Mouse (Mus musculus): Measurements from ENCODE around the gene Cic.

DNA sequence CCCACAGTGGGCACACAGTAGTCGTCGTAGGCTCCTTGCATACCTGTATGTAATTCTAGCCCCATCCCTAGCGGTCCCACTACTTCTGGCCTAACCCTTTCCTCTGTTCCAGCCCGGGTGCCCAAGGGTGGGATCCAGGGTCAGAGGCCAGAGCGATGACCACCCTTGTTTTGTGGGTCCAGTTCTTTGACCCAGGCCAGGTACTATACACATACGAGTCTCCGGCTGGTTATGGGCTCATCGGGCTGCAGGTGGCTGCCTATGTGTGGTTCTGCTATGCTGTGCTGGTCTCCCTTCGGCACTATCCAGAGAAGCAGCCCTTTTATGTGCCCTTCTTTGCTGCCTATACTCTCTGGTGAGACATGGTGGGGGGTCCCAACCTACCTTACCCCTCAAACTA lies 41.9 kb downstream of the Cic start:
- TF ChIP-seq CTCF (IDR thresholded peaks at IDR 0.05): no peak
- TF ChIP-seq POLR2A (IDR thresholded peaks at IDR 0.05; ENCODE audit: insufficient read depth, low read depth, low read length): no peak

Data from heart, adult 2 months (tissue).